Mouse (Mus musculus) cerebellum, postnatal 25 days (tissue): ENCODE measurements around the gene Draxin.

ENCODE experiments used
- DNase-seq, 2 experiments: peaks; one replicate each; pipeline ENCODE4 v3.0.0; 2021; ENCODE audit warnings: mixed read lengths in 2 of 2

The Draxin gene

GRCm38 (mm10) chr4:148114758-148115391 is 15.6 kb downstream of the Draxin start:
- peak; percentile 90 to 94 for DNase-seq

DNA sequence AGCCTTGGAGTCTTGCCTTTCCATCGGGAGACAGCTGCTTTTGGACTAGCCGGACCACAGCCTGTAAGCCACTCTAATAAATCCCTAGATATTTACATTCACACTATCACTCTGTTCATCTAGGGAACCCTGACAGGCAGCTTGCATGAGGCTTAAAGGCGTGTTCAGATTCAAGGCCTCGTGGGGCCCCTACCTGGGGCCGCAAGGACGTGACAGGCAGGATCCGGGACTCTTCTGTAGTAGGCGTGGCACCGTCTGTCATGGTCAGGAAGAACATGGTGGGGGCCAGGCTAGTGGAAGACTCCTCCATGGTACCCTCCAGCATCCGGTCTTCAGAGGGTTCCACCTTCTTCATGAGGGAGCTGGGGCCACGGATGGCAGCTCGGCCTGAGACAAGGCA is 18.0 kb downstream of the Draxin start:
- DNase-seq: no peak

GRCm38 (mm10) chr4:148109215-148109614 is 21.3 kb downstream of the Draxin start:
- no peak for DNase-seq

GRCm38 (mm10) chr4:148108565-148109100 is 21.9 kb downstream of the Draxin start:
- DNase-seq: peak in 1 of 2 experiments; percentile 23

- peak; percentile 48 to 49 for DNase-seq
These were observed 22.7 kb downstream of the Draxin start for GRCm38 (mm10) chr4:148107621-148108291.

GRCm38 (mm10) chr4:148104146-148104545 is 26.4 kb downstream of the Draxin start:
- no peak for DNase-seq

- DNase-seq: peak; percentile 79 to 81
These were observed 28.5 kb downstream of the Draxin start for GRCm38 (mm10) chr4:148101801-148102527.

DNA sequence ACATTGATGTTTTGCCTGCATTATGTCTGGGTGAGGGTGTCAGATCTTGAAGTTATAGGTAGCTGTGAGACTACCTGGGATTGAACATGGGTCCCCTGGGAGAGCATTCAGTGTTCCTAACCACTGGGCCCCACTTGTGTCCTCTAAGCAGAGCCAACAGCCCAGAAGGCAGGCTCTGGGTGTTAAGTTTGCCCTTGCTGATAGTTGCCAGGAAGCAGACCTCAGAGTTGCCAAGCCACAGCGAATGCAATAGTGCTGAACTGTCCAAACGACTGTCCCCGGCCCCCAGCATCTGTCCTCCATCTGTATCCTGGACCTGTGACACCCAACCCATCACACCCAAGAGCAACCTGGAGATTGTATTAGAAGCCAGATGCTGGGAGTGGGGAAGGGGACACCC is 31.8 kb downstream of the Draxin start:
- peak in 1 of 2 experiments; percentile 3 for DNase-seq

GRCm38 (mm10) chr4:148097936-148098335 is 32.6 kb downstream of the Draxin start:
- peak in 1 of 2 experiments; percentile 3 for DNase-seq

GRCm38 (mm10) chr4:148095081-148095480 is 35.4 kb downstream of the Draxin start:
- no peak for DNase-seq

GRCm38 (mm10) chr4:148094161-148094560 is 36.3 kb downstream of the Draxin start:
- DNase-seq: no peak

- DNase-seq: no peak
These were observed 37.8 kb downstream of the Draxin start for GRCm38 (mm10) chr4:148092551-148093271.

DNA sequence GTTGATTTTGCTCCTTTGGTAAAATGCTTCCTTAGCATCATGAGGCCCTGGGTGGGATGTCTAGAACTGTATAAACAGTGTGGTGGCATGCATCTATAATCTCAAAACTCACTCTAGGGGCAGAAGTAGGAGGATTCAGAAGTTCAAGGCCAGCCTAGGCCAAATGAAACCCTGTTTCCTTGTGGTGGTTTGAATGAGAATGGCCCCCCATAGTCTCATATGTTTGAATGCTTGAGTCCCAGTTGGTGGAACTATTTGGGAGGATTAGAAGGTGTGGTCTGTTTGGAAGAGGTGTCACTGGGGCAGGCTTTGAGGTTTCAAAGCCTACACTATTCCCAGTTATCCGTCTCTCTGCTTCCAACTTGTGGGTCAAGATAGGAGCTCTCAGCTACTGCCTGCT is 39.3 kb downstream of the Draxin start:
- no peak for DNase-seq

DNA sequence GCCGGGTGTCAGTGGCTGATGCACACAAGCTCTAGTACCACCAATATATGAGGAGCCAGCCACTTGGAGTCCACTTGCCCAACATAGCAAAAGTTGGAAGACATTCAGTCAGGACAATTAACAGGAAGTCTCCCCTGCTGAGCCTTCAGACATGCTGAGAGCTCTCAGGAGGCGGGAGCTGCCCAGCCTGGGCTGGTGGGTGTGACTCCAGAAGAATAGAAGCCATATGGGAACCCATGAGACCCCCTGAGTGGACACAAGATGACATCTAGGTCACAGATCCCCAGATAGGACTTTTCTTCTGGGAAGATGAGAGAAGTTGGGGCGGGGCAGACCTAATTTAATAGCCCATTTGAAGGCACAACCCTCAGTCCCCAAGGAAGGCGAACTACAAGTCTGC is 41.3 kb downstream of the Draxin start:
- DNase-seq: no peak

- peak; percentile 92 to 97 for DNase-seq
These were observed 42.5 kb downstream of the Draxin start, which contains the start of gene Agtrap for GRCm38 (mm10) chr4:148087907-148088527. Gene Agtrap, minus strand, starts transcription at chr4:148088031.

DNA sequence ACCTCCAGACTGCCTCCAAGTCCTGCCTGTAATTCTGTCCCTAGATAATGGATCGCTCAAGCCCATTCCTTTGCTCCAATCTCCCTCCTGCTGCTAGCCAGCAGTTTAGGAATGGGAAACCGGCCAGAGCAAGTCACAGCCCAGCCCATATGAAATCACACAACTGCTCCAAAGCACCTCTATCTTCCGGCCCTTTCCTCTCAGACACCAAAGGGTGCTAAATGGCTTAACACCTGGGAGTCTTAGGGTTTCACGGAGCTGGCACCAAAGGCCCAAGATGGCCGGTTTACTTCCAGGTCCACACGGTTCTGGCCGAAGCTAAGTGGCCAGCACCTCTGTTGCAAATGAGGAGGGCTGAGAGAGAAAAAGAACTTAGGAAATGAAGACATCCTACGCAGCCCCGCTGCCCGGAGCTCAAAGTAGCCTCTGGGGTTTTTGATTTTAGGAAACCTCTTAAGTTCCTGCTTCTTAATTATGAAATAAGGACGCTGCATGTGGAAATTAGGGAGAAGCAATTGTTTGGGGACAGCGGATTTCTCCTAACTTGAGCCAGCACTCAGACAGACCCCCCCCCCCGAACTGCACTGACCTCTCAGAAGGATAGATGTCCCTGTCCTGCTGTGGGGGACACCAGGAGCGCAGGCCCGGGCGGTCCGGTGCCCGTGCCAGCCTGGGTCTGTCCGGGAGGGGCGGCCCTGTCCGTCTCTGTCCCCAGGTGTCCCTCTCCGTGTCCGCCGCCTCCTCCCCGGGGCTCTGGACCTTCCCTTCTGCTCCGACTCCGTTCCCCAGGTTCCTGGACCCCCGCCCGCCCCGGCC is 43.2 kb downstream of the Draxin start:
- no peak for DNase-seq

DNA sequence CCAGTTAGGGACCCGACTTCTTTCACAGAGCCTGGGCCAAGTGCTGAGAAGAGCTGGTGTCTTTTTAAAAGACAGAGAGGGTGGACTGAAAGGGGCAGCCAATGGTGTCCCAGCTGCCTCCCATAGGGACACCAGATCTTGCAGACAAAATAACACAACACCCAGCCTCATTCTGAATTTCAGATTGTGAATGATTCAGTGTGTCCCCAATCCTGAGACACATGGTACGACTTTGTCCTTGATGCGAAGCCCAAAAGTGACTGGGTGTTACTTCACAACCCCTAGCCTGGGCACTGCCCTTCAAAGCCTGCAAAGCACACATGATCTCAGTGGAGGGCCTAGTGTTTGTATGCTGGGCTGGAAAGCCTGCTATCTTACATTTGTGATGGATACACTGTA is 44.6 kb downstream of the Draxin start:
- DNase-seq: no peak

GRCm38 (mm10) chr4:148085131-148085906 is 45.2 kb downstream of the Draxin start:
- no peak for DNase-seq

DNA sequence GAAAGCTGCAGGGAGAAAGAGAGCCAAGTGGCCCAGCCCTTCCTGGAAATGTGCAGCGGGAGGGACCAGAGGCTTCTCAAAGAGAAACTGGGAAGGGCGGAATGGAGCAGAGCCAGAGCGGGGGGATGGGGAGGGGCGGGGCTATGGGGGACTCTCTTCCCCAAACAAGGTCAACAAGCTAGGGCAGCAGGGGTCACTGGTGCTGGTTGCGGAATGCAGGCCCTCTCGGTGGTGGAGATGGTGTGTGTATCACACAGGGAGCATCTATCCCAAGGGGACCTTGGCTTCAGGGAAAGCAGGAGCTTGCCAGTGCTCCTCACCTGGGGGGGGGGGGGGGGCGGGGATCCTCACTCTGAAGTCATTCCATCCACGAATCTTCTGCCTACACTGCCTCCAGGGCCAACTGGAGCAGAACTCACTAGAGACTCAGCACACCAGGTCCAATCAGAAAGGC is 46.2 kb downstream of the Draxin start:
- DNase-seq: no peak

DNA sequence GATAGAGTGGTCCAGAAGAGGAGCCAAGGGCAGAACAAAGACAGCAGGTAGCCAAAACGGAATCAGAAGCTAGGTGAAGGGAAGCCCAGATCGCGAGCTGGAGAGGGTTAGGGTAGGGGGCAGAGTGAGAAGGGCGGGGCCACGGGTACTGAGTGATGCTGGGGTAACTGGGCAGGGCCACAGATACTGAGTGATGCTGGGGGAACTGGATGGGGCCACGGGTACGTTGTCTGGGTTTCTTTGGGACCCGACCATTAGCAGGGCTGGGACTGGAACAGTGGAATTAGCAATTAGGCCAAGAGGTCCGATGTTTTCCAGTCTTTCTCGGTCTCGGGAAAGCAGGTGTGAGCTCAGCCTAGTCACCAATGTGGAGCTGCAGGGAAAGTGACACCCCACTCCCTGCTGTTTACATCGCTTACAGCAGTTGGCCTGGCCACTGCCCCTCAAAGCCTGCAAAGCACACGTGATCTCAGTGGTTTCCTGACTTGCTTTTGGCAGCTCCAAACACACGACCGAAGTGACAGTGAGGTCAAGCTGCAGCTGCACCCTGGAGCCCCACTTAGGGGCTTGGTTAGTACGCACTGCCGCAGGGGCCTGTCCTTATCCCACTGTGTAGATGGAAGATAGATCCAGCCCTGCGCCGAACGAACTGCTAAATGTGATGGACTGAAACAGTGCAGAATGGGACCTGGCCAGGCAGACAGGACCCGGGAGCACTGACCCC is 47.2 kb downstream of the Draxin start:
- DNase-seq: no peak
